Mouse (Mus musculus) cortical plate, adult 2 months (tissue): Measurements from ENCODE around the gene Serpine3. TPM values are rescaled to one million over a fixed set of nuclear protein-coding genes. Genes with fewer than 3 reads are reported as not detected.

ENCODE experiments used
- H3K27ac ChIP-seq: fragments of 200-500 bp; 2 replicates; pipeline ENCODE4 v1.5.1; 2012; ENCODE audit warnings: low read length, control low read depth, inconsistent platforms; ENCODE audit not compliant: insufficient read depth
- H3K4me1 ChIP-seq: fragments of 200-500 bp; 2 replicates; pipeline ENCODE4 v1.6.1; 2011; ENCODE audit warnings: low read length; ENCODE audit not compliant: control insufficient read depth, insufficient read depth
- H3K4me3 ChIP-seq: fragments of 200-500 bp; 2 replicates; pipeline ENCODE4 v1.5.1; 2011; ENCODE audit warnings: mild to moderate bottlenecking, low read length, control low read depth; ENCODE audit not compliant: insufficient read depth
- CTCF ChIP-seq: fragments of 200-500 bp; IDR thresholded peaks from 2 replicates; pipeline ENCODE4 v1.5.1; 2011; ENCODE audit warnings: mild to moderate bottlenecking, control low read depth, low read length; ENCODE audit not compliant: insufficient read depth; ENCODE audit errors: extremely low read depth
- POLR2A ChIP-seq: fragments of 200-500 bp; IDR thresholded peaks from 2 replicates; pipeline ENCODE4 v1.6.1; 2011; ENCODE audit warnings: mild to moderate bottlenecking, low read length, control low read depth; ENCODE audit not compliant: insufficient read depth; ENCODE audit errors: extremely low read depth
- polyA plus RNA-seq: library from polyadenylated mRNA; depleted of rRNA; stranded (reverse); fragments of >200 nt; gene quantifications from 2 replicates; pipeline ENCODE4 v1.2.3, GENCODE M21; 2012; rRNA removed

The Serpine3 gene
- polyA plus RNA-seq, 1 experiment, result not detected

DNA sequence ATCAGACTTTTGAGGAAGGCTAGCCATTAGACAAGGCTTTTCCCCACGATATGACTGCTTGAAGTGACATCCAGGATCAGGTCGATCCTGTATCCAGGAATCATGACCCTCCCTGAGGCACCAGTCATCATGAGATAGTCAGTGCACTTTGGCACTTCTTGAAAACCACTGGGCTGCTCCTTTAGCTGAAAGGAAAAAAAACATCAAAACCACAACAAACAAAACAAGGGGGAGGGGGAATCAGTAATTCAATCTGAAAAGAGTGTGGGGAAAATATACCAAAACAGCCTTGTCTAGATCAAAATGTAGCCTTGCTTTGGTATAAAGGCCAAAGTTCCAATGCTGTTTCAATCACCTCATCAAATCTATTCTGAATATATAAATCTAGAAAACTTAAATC is 70.2 kb downstream of the Serpine3 start:
- no peaks in the 10 kb centered on the region for H3K4me1 ChIP-seq
- no peak overlapping the region for H3K4me3 ChIP-seq
- TF ChIP-seq CTCF, result no peak
- no peak for TF ChIP-seq POLR2A
- H3K27ac ChIP-seq, result no peak overlapping the region

DNA sequence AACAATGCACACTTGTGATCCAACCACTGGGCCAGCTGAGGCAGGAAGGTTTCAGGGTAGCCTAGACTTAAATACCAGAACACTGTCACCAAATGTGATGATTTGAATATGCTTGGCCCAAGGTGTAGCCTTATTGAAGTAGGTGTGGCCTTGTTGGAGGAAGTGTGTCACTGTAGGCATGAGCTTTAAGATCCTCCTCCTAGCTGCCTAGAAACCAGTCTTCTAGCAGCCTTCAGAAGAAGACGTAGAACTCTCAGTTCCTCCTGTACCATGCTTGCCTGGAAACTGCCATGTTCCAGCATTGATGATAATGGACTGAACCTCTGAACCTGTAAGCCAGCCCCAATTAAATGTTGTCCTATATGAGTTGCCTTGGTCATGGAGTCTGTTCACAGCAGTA is 72.2 kb downstream of the Serpine3 start:
- no peak overlapping the region for H3K27ac ChIP-seq
- no peak for TF ChIP-seq POLR2A
- TF ChIP-seq CTCF, result no peak
- H3K4me3 ChIP-seq, result no peak overlapping the region

More for the DNA sequence above, 72.2 kb downstream of the Serpine3 start:
- no peaks in the 10 kb centered on the region for H3K4me1 ChIP-seq

Other genes with a start within 250 kb of the Serpine3 start
- gene Gucy1b2, start 207.4 kb upstream of the Serpine3 start, polyA plus RNA-seq, result 0.21 and 0.30 TPM in 2 replicates
- gene Fam124a, start 107.9 kb upstream of the Serpine3 start, polyA plus RNA-seq, result 25.9 and 26.4 TPM in 2 replicates
- gene Gm4131, start 96.7 kb upstream of the Serpine3 start, polyA plus RNA-seq, result not detected in 2 replicates
- gene Ints6, start 97.5 kb downstream of the Serpine3 start, polyA plus RNA-seq, result 13.7 and 20.2 TPM in 2 replicates
- 10.7 and 11.0 TPM in 2 replicates for gene Wdfy2, start 174.0 kb downstream of the Serpine3 start, polyA plus RNA-seq